Mouse (Mus musculus): Measurements from ENCODE around the gene Ehd4. TPM values are rescaled to one million over a fixed set of nuclear protein-coding genes. Genes with fewer than 3 reads are reported as not detected.

Gene Ehd4
- total and polyA plus RNA-seq, 2 experiments from 2014 or later, result 250 to 547 TPM

- Histone ChIP-seq H3K9ac (replicated peaks; ENCODE audit: low read depth, low read length) (no peak overlapping the region), H3K4me2 (ENCODE audit: low read depth, low read length) (no peak overlapping the region), H3K4me3 (ENCODE audit: low read depth, low read length) (no peak overlapping the region), H3K36me3 (replicated peaks; ENCODE audit: control insufficient read depth, insufficient read depth, low read length) (no peaks in the 10 kb centered on the region), H3K27me3 (ENCODE audit: control insufficient read depth, insufficient read depth, low read length) (no peaks in the 10 kb centered on the region; the same call in 1 of the 2 replicates), H3K4me1 (ENCODE audit: control insufficient read depth, insufficient read depth) (no peaks in the 10 kb centered on the region), H3K27ac (ENCODE audit: low read depth) (no peak overlapping the region), H3K9me3 (replicated peaks; ENCODE audit: control insufficient read depth, low read length) (no peaks in the 10 kb centered on the region)
- no peak for TF ChIP-seq EP300 (IDR thresholded peaks at IDR 0.05; ENCODE audit: low read depth)
- TF ChIP-seq CTCF (IDR thresholded peaks at IDR 0.05; ENCODE audit: low read depth), result peak; percentile 50
- DNase-seq (ENCODE audit: low spot score) (no peak), ATAC-seq (ENCODE audit: insufficient read depth, low read depth) (no peak)
- 78% methylated on average over 3 of the region's 3 CpGs for WGBS
Measured at GRCm38 (mm10) chr2:120169382-120169781, 15.0 kb upstream of the Ehd4 start.

- H3K27me3 ChIP-seq (ENCODE audit: control insufficient read depth, insufficient read depth, low read length), result no peaks in the 10 kb centered on the region
- DNase-seq (ENCODE audit: low spot score) (no peak), ATAC-seq (ENCODE audit: insufficient read depth, low read depth) (no peak)
- H3K4me2 ChIP-seq (ENCODE audit: low read depth, low read length), result no peak overlapping the region
- no peaks in the 10 kb centered on the region for H3K4me1 ChIP-seq (ENCODE audit: control insufficient read depth, insufficient read depth)
- no peaks in the 10 kb centered on the region for H3K9me3 ChIP-seq (replicated peaks; ENCODE audit: control insufficient read depth, low read length)
- 80% methylated on average over 8 of the region's 8 CpGs for WGBS
- no peak overlapping the region for H3K4me3 ChIP-seq (ENCODE audit: low read depth, low read length)
- no peaks in the 10 kb centered on the region for H3K36me3 ChIP-seq (replicated peaks; ENCODE audit: control insufficient read depth, insufficient read depth, low read length)
- H3K27ac ChIP-seq (ENCODE audit: low read depth), result no peak overlapping the region
- no peak overlapping the region for H3K9ac ChIP-seq (replicated peaks; ENCODE audit: low read depth, low read length)
- TF ChIP-seq CTCF (IDR thresholded peaks at IDR 0.05; ENCODE audit: low read depth) (no peak), EP300 (IDR thresholded peaks at IDR 0.05; ENCODE audit: low read depth) (no peak)
Measured at GRCm38 (mm10) chr2:120167763-120168162, 13.4 kb upstream of the Ehd4 start.

DNA sequence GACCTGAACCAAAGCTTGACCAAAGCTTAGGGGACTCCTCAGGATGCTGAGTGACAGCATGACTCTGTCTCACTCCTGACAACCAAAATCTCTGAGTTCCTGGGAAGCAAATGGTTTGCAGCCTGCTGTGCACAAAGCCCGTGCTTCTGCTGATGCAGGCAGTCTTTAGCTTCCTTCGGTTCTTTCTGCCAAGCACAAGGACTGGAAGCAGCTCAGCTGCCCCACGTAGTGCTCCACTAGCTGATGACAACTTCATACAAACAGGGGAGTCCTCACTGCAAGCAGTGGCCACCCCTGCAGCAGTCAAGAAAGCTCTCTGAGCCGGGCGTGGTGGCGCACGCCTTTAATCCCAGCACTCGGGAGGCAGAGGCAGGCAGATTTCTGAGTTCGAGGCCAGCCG is 11.1 kb upstream of the Ehd4 start:
- 82% methylated on average over 10 of the region's 10 CpGs for WGBS
- Histone ChIP-seq H3K4me2 (ENCODE audit: low read depth, low read length) (no peak overlapping the region), H3K4me3 (ENCODE audit: low read depth, low read length) (no peak overlapping the region), H3K27ac (ENCODE audit: low read depth) (no peak overlapping the region), H3K9me3 (replicated peaks; ENCODE audit: control insufficient read depth, low read length) (no peaks in the 10 kb centered on the region), H3K4me1 (ENCODE audit: control insufficient read depth, insufficient read depth) (no peaks in the 10 kb centered on the region), H3K36me3 (replicated peaks; ENCODE audit: control insufficient read depth, insufficient read depth, low read length) (no peaks in the 10 kb centered on the region), H3K9ac (replicated peaks; ENCODE audit: low read depth, low read length) (no peak overlapping the region), H3K27me3 (ENCODE audit: control insufficient read depth, insufficient read depth, low read length) (no peaks in the 10 kb centered on the region)
- TF ChIP-seq CTCF (IDR thresholded peaks at IDR 0.05; ENCODE audit: low read depth), result no peak
- TF ChIP-seq EP300 (IDR thresholded peaks at IDR 0.05; ENCODE audit: low read depth), result no peak
- DNase-seq (ENCODE audit: low spot score) (no peak), ATAC-seq (ENCODE audit: insufficient read depth, low read depth) (no peak)

DNA sequence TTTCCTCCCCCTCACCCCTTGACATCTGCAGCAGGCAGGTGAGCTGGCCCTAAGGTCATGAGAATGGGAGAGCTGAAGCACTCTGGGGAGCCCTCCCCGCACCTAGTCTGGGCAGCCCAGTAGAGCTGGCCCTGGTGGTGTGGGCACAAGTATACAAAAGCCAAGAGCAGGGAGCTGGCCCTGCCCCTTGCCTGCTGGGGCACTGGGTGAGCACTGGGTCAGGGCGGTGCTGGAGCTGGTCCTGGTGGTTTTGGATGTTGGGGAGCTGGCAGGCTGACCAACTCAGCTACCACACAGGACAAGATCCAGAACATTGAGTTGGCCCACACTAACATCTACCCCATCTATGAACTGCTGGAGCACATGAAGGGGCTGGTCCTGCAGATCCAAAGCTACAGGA is 5.0 kb upstream of the Ehd4 start:
- no peak for ATAC-seq (ENCODE audit: insufficient read depth, low read depth)
- DNase-seq (ENCODE audit: low spot score), result no peak
- H3K27ac ChIP-seq (ENCODE audit: low read depth), result no peak overlapping the region

GRCm38 (mm10) chr2:120158846-120159245 is 4.4 kb upstream of the Ehd4 start:
- 46% methylated on average over 1 of the region's 1 CpGs for WGBS
- Histone ChIP-seq H3K27ac (ENCODE audit: low read depth) (no peak overlapping the region), H3K9me3 (replicated peaks; ENCODE audit: control insufficient read depth, low read length) (no peaks in the 10 kb centered on the region), H3K4me1 (ENCODE audit: control insufficient read depth, insufficient read depth) (no peaks in the 10 kb centered on the region), H3K4me3 (ENCODE audit: low read depth, low read length) (no peak overlapping the region), H3K36me3 (replicated peaks; ENCODE audit: control insufficient read depth, insufficient read depth, low read length) (no peaks in the 10 kb centered on the region), H3K9ac (replicated peaks; ENCODE audit: low read depth, low read length) (no peak overlapping the region), H3K27me3 (ENCODE audit: control insufficient read depth, insufficient read depth, low read length) (no peaks in the 10 kb centered on the region), H3K4me2 (ENCODE audit: low read depth, low read length) (no peak overlapping the region)
- ATAC-seq (ENCODE audit: insufficient read depth, low read depth) (no peak), DNase-seq (ENCODE audit: low spot score) (no peak)
- TF ChIP-seq EP300 (IDR thresholded peaks at IDR 0.05; ENCODE audit: low read depth) (no peak), CTCF (IDR thresholded peaks at IDR 0.05; ENCODE audit: low read depth) (no peak)

More for the DNA sequence above, 5.0 kb upstream of the Ehd4 start:
- Histone ChIP-seq H3K4me1 (ENCODE audit: control insufficient read depth, insufficient read depth) (no peaks in the 10 kb centered on the region), H3K9me3 (replicated peaks; ENCODE audit: control insufficient read depth, low read length) (no peaks in the 10 kb centered on the region), H3K27me3 (ENCODE audit: control insufficient read depth, insufficient read depth, low read length) (no peaks in the 10 kb centered on the region), H3K4me3 (ENCODE audit: low read depth, low read length) (no peak overlapping the region), H3K36me3 (replicated peaks; ENCODE audit: control insufficient read depth, insufficient read depth, low read length) (no peaks in the 10 kb centered on the region), H3K4me2 (ENCODE audit: low read depth, low read length) (no peak overlapping the region), H3K9ac (replicated peaks; ENCODE audit: low read depth, low read length) (no peak overlapping the region)
- no peak for TF ChIP-seq EP300 (IDR thresholded peaks at IDR 0.05; ENCODE audit: low read depth)
- no peak for TF ChIP-seq CTCF (IDR thresholded peaks at IDR 0.05; ENCODE audit: low read depth)
- 79% methylated on average over 2 of the region's 2 CpGs for WGBS

- Histone ChIP-seq H3K27ac (ENCODE audit: low read depth) (no peak overlapping the region), H3K4me2 (ENCODE audit: low read depth, low read length) (no peak overlapping the region), H3K4me1 (ENCODE audit: control insufficient read depth, insufficient read depth) (no peaks in the 10 kb centered on the region), H3K4me3 (ENCODE audit: low read depth, low read length) (no peak overlapping the region), H3K36me3 (replicated peaks; ENCODE audit: control insufficient read depth, insufficient read depth, low read length) (no peaks in the 10 kb centered on the region), H3K27me3 (ENCODE audit: control insufficient read depth, insufficient read depth, low read length) (no peaks in the 10 kb centered on the region), H3K9ac (replicated peaks; ENCODE audit: low read depth, low read length) (no peak overlapping the region), H3K9me3 (replicated peaks; ENCODE audit: control insufficient read depth, low read length) (no peaks in the 10 kb centered on the region)
- DNase-seq (ENCODE audit: low spot score) (no peak), ATAC-seq (ENCODE audit: insufficient read depth, low read depth) (no peak)
- 46% methylated on average over 5 of the region's 5 CpGs for WGBS
- TF ChIP-seq CTCF (IDR thresholded peaks at IDR 0.05; ENCODE audit: low read depth) (peak; percentile 35), EP300 (IDR thresholded peaks at IDR 0.05; ENCODE audit: low read depth) (no peak)
Measured at GRCm38 (mm10) chr2:120158016-120158415, 3.6 kb upstream of the Ehd4 start.

Measured in heart, postnatal 0 days (tissue).